Comparison of ENCODE assay signal across 14 mouse cellular contexts in the genomic region with DNA sequence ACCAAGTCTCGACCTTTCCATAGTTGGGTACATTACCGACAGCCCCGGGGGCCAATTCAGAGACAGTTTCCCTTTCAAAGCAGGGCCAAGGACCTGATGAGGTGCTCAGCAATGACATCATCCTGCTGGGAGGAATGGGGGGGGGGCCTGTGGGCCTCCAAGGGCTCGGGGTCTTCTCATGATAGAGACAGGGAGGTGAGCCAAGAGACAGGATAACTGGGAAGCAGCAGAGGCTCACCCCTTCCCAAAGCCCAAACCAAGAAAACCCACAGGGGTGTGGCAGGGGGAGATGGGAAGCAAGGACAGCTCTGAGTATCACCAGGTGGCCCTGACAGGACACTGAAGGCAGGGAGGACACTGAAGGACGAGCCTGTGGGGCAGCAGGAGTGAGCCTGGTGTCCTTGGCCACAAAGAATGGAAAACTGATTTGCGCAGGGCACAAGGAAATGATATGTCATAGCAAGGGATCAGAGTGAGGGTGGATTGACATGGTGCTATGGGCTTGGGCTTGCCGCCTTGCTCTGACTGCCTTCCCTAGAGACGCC. TPM values are rescaled to one million over a fixed set of nuclear protein-coding genes. Genes with fewer than 3 reads are reported as not detected.
"Had no signal": no experiment of that assay in that cellular context is flagged by ENCODE, and none has a peak within 500 bp of the region (broad histone marks: within the 10 kb centered on the region; RNA-seq: fewer than 3 reads in every experiment).

No protein-coding gene starts in this region.

- DNase-seq: lung, adult 18-20 months; lung, embryonic 14.5 days; lung, postnatal 10 days; lung, postnatal 4 days; midbrain, embryonic 14.5 days; retina, postnatal 1 day; right cerebral cortex, adult 18-20 months; right cerebral cortex, postnatal 25 days; right cerebral cortex, postnatal 4 days; spleen, adult 18-20 months; thymus, adult 18-20 months; thymus, postnatal 14 days; thymus, postnatal 36 days had no signal

RNA-seq across cellular contexts. Expression of a gene that starts 28.6 kb away (rescaled TPM):
- total RNA-seq: megakaryocyte, adult 5-6 weeks had no signal
